Mouse (Mus musculus) olfactory bulb, adult 2 months (tissue): ENCODE results near the gene Zbtb34.

Experiments
- CTCF ChIP-seq: fragments of 200-500 bp; IDR thresholded peaks from 2 replicates; pipeline ENCODE4 v1.5.1; 2012; ENCODE audit warnings: low read depth, mild to moderate bottlenecking, low read length, moderate library complexity; ENCODE audit not compliant: insufficient read depth
- POLR2A ChIP-seq: fragments of 200-500 bp; IDR thresholded peaks from 2 replicates; pipeline ENCODE4 v1.6.1; 2012; ENCODE audit warnings: mild to moderate bottlenecking, low read depth, low read length, moderate library complexity; ENCODE audit not compliant: insufficient read depth

- no peak for TF ChIP-seq CTCF
- TF ChIP-seq POLR2A: no peak
Observed at GRCm38 (mm10) chr2:33417454-33417853, 13.7 kb downstream of the Zbtb34 start.
